Mouse (Mus musculus) induced T-regulatory cell, adult 2 months (primary cell): ENCODE results near the gene Gm10037.
"Not testable (repeated sequence)": the region's sequence is repeated elsewhere in the genome, so short reads cannot be mapped to it uniquely, and the experiment has no call there.

ENCODE experiments used
- DNase-seq: peaks from one replicate; pipeline ENCODE4 v3.0.0-alpha.2; 2012; ENCODE audit warnings: low read depth

The Gm10037 gene

GRCm38 (mm10) chr13:67830911-67831336 lies at the start of gene Gm10037:
Gm10037 (plus strand) TSS chr13:67831106.
- DNase-seq: peak; percentile 75

- DNase-seq: no peak
These were observed 38.9 kb upstream of the Gm10037 start for GRCm38 (mm10) chr13:67791921-67792455.

GRCm38 (mm10) chr13:67798618-67799017 lies 32.3 kb upstream of the Gm10037 start:
- no peak for DNase-seq

GRCm38 (mm10) chr13:67799151-67799550 lies 31.8 kb upstream of the Gm10037 start:
- not testable (repeated sequence) for DNase-seq

- DNase-seq: no peak
These were observed 19.2 kb upstream of the Gm10037 start for GRCm38 (mm10) chr13:67811651-67812210.

GRCm38 (mm10) chr13:67812961-67813709 lies 17.8 kb upstream of the Gm10037 start:
- no peak for DNase-seq

GRCm38 (mm10) chr13:67813710-67814660 lies 16.9 kb upstream of the Gm10037 start, which contains the start of gene Zfp273:
Zfp273 (plus strand) TSS chr13:67813740.
- peak; percentile 89 for DNase-seq

GRCm38 (mm10) chr13:67818636-67819035 lies 12.3 kb upstream of the Gm10037 start:
- no peak for DNase-seq

GRCm38 (mm10) chr13:67833137-67833536 lies 2.2 kb downstream of the Gm10037 start:
- not testable (repeated sequence) for DNase-seq

GRCm38 (mm10) chr13:67843775-67844118 lies 12.8 kb downstream of the Gm10037 start:
- no peak for DNase-seq

GRCm38 (mm10) chr13:67844119-67844852 lies 13.4 kb downstream of the Gm10037 start:
- DNase-seq: peak; percentile 79

- no peak for DNase-seq
These were observed 13.9 kb downstream of the Gm10037 start for GRCm38 (mm10) chr13:67844853-67845194.

GRCm38 (mm10) chr13:67850361-67850760 lies 19.5 kb downstream of the Gm10037 start:
- no peak for DNase-seq

GRCm38 (mm10) chr13:67853130-67853529 lies 22.2 kb downstream of the Gm10037 start:
- no peak for DNase-seq

- DNase-seq: no peak
These were observed 23.1 kb downstream of the Gm10037 start for GRCm38 (mm10) chr13:67853983-67854382.

- no peak for DNase-seq
These were observed 26.4 kb downstream of the Gm10037 start for GRCm38 (mm10) chr13:67857317-67857716.

- no peak for DNase-seq
These were observed 31.6 kb downstream of the Gm10037 start for GRCm38 (mm10) chr13:67862508-67862907.

- no peak for DNase-seq
These were observed 32.1 kb downstream of the Gm10037 start, which contains the start of gene BC048507 for GRCm38 (mm10) chr13:67863026-67863425. BC048507 (plus strand) TSS chr13:67863326.

- no peak for DNase-seq
These were observed 34.0 kb downstream of the Gm10037 start for GRCm38 (mm10) chr13:67864764-67865350.

GRCm38 (mm10) chr13:67867899-67868298 lies 37.0 kb downstream of the Gm10037 start:
- DNase-seq: peak; percentile 8
